ENCODE assay signal across 9 mouse cellular contexts in genomic region chr10:19240102-19240759, GRCm38 (mm10).
DNase-seq lines count a peak whose midpoint lies in the region.
"Had no signal": no experiment of that assay in that cellular context is flagged by ENCODE, and none has a peak within 500 bp of the region (broad histone marks: within the 10 kb centered on the region; RNA-seq: fewer than 3 reads in every experiment).

No protein-coding gene starts in this region.

- peak; percentile 34 for DNase-seq in gastrocnemius, adult 18-20 months (ENCODE audit: low spot score)
- no peak for DNase-seq in gastrocnemius, adult 8-10 months (ENCODE audit: low spot score in 2 of 2)
- DNase-seq in adrenal gland, adult 8-10 months: peak; percentile 2
- peak; percentile 43 for DNase-seq in embryo, embryonic 11.5 days (ENCODE audit: low read depth, low spot score)
- peak; percentile 49 for DNase-seq in heart, postnatal 4 days
- peak; percentile 32 for DNase-seq in layer of hippocampus, adult 11-12 months (ENCODE audit: low spot score)
- DNase-seq in lung, postnatal 25 days (ENCODE audit: low spot score): peak; percentile 69
- DNase-seq in retina, postnatal 7 days (ENCODE audit: low read depth, low spot score): peak; percentile 51
- DNase-seq: liver, embryonic 13.5 days had no signal

Comparison
In these comparisons a context has a peak if more than half of its experiments do, and no peak if none do; other contexts are left out.
1. DNase-seq: peak in gastrocnemius, adult 18-20 months (single experiment), adrenal gland, adult 8-10 months (single experiment), embryo, embryonic 11.5 days (single experiment), heart, postnatal 4 days (single experiment), layer of hippocampus, adult 11-12 months (single experiment), lung, postnatal 25 days (single experiment) and retina, postnatal 7 days (single experiment); none in gastrocnemius, adult 8-10 months (0 of 2).